Mouse (Mus musculus): ENCODE measurements around the gene Pxn.

GRCm38 (mm10) chr5:115487942-115488580, 18.4 kb upstream of the Pxn start:
- TF ChIP-seq CTCF (IDR thresholded peaks at IDR 0.05; ENCODE audit: low read depth): no peak
- no peak for TF ChIP-seq EP300 (IDR thresholded peaks at IDR 0.05; ENCODE audit: low read depth)
